Mouse (Mus musculus): ENCODE measurements around the gene Slc22a17.

DNA sequence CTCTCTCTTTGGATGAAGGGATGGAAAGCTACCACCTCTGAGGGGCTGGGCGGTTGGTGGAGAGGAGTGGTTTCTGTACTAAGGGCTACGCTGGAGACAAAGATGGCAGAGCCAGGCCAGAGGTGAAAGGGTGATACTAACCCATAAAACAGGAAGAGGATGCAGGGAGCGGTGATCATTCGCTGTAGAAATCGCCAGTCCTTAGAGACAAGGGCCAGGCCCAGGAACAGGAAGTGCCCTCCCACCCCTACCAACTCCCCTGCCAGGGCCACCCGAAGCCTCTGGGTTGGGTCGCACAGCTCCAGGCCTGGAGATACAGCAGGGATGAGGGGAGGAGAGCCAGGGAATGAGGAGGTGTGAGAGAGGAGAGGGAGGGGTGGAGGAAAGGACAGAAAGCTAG lies 4.2 kb downstream of the Slc22a17 start:
- TF ChIP-seq MAFK (IDR thresholded peaks at IDR 0.05; ENCODE audit: insufficient read depth, low read depth, low read length) (no peak), ZNF384 (IDR thresholded peaks at IDR 0.05; ENCODE audit: low read depth, low read length) (no peak), HCFC1 (IDR thresholded peaks at IDR 0.05; ENCODE audit: borderline replicate concordance, insufficient read depth, low read length) (no peak), ZC3H11A (IDR thresholded peaks at IDR 0.05; ENCODE audit: borderline replicate concordance, low read depth, low read length) (no peak)

All from ES-E14 (cell line).